Mouse (Mus musculus) hematopoietic stem cell, adult 5-6 weeks (primary cell): ENCODE measurements around the gene Rplp0. TPM values are rescaled to one million over a fixed set of nuclear protein-coding genes. Genes with fewer than 3 reads are reported as not detected.
"Not testable (repeated sequence)": the region's sequence is repeated elsewhere in the genome, so short reads cannot be mapped to it uniquely, and the experiment has no call there.

Experiments used
- ATAC-seq, 2 experiments: fragments of 125-278 bp in 1 of 2; replicated peaks in 1 of 2; 2 replicates each; pipeline ENCODE4 v1.8.0; 2016 to 2017; ENCODE audit warnings: inconsistent platforms in 2 of 2, mild to moderate bottlenecking in 2 of 2, moderate number of reproducible peaks in 2 of 2, low read depth in 1 of 2, moderate TSS enrichment in 1 of 2; ENCODE audit not compliant: low FRiP score in 2 of 2, poor library complexity in 2 of 2, severe bottlenecking in 2 of 2, insufficient read depth in 1 of 2, low TSS enrichment in 1 of 2
- total RNA-seq: library from RNA; stranded (forward); fragments of 172-1452, 232-1000 nt; gene quantifications from 2 replicates; pipeline ENCODE4 v1.2.3, GENCODE M21; 2017

Rplp0 gene
- total RNA-seq, 1 experiment from 2014 or later: 1,280 TPM

- 0 out of 4 replicates have a peak, but pooled peaks of 1 of the 2 experiments have one; percentile 2 for ATAC-seq
These were observed 6.1 kb downstream of the Rplp0 start for GRCm38 (mm10) chr5:115565403-115565802.

GRCm38 (mm10) chr5:115568681-115569080 is 9.4 kb downstream of the Rplp0 start:
- no peak for ATAC-seq

GRCm38 (mm10) chr5:115569308-115569707 is 10.0 kb downstream of the Rplp0 start:
- ATAC-seq: no peak

- no peak for ATAC-seq
These were observed 10.5 kb downstream of the Rplp0 start for GRCm38 (mm10) chr5:115569721-115570120.

- ATAC-seq: no peak
These were observed 11.8 kb downstream of the Rplp0 start for GRCm38 (mm10) chr5:115571086-115571485.

GRCm38 (mm10) chr5:115572679-115573535 is 13.6 kb downstream of the Rplp0 start:
- peak; percentile 33 to 35; a peak in 2 of 4 replicates for ATAC-seq

GRCm38 (mm10) chr5:115574992-115575391 is 15.7 kb downstream of the Rplp0 start:
- ATAC-seq: peak; percentile 78 to 81

GRCm38 (mm10) chr5:115577686-115578085 is 18.4 kb downstream of the Rplp0 start:
- not testable (repeated sequence) for ATAC-seq

GRCm38 (mm10) chr5:115578922-115579321 is 19.7 kb downstream of the Rplp0 start:
- no peak for ATAC-seq

GRCm38 (mm10) chr5:115579363-115579762 is 20.1 kb downstream of the Rplp0 start:
- ATAC-seq: no peak

GRCm38 (mm10) chr5:115580229-115581001 is 21.1 kb downstream of the Rplp0 start:
- no peak for ATAC-seq

- no peak for ATAC-seq
These were observed 22.4 kb downstream of the Rplp0 start for GRCm38 (mm10) chr5:115581662-115582061.

- ATAC-seq: no peak
These were observed 26.3 kb downstream of the Rplp0 start for GRCm38 (mm10) chr5:115585616-115586015.

GRCm38 (mm10) chr5:115586166-115586565 is 26.9 kb downstream of the Rplp0 start:
- ATAC-seq: no peak

GRCm38 (mm10) chr5:115586780-115587179 is 27.5 kb downstream of the Rplp0 start:
- no peak for ATAC-seq

- ATAC-seq: peak; percentile 70 to 81
These were observed 31.8 kb downstream of the Rplp0 start for GRCm38 (mm10) chr5:115591028-115591427.

GRCm38 (mm10) chr5:115591506-115591905 is 32.2 kb downstream of the Rplp0 start:
- ATAC-seq: no peak

- no peak for ATAC-seq
These were observed 44.3 kb downstream of the Rplp0 start for GRCm38 (mm10) chr5:115603561-115603960.
